Mouse (Mus musculus): ENCODE data around the gene Ldlrad3.

Ldlrad3 gene

DNA sequence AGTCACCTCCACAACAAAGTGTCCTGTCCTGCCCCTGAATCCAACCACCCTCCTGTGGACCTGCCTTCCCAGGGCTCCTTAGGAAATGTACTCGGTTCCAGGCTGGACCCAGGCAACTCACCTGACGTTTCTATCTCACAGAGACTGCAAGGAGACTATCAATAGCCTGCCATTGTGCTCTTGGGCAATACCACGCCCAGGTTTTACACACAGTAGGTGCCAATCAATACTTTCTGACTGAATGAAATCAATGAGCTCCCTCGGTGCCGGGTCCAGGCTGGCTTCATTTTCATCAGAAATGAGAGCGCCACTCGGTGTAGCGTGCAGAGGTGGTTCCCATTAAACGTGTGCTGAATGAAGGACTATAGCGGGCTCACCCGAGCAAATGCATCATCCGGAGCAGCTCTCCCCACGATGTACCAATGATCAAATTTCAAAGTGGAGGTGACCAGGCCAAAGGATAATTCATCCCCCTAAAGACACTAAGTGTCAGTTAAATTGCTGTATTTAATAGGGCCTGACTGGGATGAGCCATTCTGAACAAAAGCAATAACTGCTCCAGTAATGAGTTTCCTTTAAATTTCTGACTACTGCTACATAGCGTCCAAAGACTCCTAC lies 43.4 kb downstream of the Ldlrad3 start:
- no peak for DNase-seq

DNA sequence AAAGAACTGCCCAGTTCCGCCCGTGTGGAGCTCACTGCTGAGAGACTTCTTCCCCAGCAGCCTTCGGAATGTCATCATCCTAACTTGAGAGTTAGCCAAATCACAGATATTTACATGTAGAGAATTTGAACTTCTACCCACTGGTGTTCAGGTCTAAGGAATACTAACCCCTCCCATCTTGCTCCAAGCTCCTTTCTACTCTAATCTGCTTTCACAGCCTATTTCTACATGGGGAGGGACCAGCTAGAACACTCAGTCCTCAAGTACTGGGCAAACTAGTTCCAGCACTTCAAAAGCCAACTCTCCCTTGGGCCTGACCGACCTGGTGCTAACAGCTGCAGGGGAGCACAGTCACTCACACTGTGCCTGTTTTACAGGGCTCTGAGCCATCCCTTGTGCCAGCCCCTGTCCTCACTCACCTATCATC lies 44.0 kb downstream of the Ldlrad3 start:
- no peak for DNase-seq

DNA sequence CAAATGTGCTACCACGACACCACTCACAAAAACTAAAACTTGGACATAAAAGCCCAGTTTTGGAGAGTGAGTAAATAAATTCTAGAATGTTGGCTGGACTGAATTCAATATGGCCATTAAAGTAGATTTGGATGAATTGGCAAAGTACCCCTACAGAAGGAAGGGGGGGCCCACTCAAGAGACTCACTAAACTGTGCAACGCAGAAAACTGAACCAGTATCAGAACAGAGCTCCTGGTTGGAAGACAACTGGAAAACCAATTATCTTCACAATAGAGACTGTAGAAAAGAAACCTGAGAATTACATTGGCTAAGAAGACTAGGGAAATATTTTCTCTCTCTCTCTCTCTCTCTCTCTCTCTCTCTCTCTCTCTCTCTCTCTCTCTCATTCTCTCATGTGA lies 45.0 kb downstream of the Ldlrad3 start:
- DNase-seq: no peak

DNA sequence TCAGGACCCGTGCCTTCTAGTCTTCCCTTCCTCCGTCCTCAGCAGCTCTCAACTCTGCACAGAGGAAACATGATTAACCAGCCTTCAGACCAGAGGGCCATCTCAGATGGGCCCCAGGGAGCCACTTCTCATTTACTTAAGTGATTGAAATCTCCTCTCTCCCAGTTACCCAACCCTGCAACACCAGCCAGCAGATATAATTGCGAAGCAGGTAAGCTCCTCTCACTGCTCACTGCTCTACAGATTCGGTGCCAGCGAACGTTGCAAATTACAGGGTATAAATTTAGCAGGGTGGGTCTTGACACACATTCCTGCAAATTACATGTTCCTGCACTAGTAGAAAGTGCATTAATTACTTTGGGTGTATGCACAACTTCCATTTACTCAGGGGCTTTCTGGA lies 48.3 kb downstream of the Ldlrad3 start:
- no peak for DNase-seq

DNA sequence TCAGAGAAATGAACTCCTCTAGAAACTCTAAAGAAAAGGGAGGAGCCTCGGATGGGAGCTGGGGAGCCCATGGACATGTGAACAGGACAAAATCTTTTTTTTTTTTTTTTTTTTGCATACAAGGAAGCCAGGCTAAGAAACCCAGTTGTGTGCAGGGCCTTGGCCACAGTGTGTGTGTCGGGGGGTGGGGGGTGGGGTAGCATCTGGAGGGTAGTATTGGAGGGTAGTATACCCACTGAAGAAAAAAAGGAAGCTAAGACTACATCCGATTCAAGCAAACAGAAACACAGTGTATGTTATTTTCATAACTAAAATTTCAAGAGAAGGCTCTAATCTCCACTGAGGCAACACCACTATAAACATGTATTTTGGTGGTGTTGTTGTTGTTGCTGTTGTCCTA lies 50.0 kb downstream of the Ldlrad3 start:
- no peak for DNase-seq

DNA sequence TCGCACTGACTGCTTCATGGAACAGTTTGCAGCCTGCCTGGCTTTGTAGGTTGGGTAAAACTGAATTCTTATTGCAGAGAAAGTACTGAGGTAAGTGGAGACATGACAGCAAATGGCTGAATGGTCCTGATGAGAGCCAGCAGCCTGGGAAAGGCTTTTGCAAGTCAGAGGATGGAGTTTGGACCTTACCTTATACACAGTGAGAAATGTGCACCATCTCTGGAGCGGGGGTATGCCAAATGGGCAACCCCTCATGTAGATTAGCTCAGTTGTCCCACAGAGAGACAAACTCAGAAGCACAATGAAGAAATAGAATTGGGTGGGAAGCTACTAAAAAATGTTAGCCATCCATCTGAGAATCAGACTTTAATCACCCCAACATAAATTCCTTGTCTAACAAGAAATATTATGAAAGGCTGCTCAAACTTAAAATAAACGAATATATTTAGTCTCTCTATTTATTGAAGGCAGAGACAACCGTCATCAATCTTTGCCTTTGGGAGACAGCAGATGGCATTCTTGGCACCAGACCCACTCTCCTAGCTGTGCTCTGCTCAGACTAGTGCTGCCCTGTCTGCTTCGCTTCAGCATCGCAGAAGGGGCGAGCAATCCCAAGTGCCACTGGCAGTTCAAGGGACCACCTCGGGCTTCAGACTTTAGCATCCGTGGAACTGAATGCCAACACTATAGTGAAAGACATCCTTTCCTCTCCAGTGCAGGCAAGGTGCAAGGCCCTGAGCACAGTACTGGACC lies 51.5 kb downstream of the Ldlrad3 start:
- no peak for DNase-seq

DNA sequence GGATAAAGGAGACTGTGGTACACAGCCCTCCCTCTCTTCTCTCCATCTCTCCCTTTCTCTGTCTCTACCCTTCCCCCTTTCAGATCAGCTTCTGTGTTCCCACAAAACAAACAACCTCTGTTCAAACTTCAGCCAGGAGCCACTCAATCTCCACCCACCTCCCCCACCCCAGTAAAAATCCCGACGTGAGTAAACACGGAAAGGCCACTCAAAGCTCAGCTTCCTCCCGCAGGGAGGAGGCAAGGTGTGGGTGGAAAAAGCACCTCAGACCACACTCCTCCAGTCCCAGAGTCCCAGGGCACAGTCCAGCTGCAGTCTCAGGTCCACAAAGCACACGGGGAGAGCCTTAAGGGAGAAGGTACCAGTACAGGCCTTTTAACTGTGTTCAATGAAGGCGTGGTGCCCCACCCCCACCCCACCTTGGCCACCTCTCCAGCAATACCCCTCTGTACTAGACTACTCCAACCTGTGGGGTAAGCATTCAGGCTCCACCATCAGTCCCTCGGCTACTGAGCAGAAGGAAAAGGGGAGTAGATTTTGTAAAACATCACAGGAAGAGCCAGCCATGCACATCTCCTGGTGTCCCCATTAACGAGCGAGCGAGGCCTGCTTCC lies 53.1 kb downstream of the Ldlrad3 start:
- DNase-seq: no peak

DNA sequence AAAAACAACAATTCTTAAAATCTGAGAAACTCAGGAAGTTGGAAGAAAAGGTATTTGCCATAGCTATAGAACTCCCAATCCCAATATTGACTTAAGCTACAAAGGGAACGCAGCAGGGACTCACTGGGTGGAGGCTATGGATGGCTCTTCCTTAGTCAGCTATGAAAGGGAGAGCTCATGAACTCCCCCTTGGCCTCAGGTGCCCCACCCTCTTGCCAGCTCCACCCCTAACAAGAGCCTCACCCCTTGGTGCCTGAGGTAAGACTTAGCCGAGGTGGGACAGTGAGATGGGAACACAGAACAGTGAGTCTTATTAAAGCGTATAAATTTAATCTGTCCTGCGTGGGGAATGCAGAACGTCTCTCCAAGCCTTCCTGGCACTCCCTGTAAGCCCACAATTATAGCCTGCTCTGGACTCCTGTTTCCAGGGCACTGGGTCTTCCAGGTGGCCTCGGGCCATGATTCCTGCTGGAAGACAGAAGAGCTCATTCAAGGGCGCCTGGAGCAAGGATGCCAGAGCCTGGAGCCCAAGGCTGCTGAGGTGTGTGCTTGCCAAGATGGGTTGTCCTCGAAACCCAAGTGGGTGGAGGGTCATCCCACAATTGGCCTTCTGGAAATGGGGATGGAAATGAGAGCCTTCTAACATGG lies 55.9 kb downstream of the Ldlrad3 start:
- no peak for DNase-seq

DNA sequence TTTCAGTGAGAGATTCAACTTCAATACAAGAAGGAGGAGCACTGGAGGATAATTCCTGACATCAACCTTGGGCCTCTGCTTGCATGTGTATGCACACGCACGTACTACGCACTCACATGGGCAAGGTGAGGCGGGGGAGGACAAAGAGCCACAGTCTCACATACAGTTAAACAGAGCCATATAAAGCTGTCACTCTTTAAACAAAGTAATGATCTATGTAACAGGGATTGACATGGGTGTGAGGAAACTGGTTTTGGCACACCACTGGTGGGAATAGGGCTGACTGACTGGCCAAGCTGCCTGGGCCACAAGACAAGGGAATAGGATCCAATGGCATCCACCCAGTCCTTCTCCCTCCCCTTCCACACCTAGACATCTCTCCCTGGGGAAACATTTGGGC lies 57.0 kb downstream of the Ldlrad3 start:
- DNase-seq: no peak

DNA sequence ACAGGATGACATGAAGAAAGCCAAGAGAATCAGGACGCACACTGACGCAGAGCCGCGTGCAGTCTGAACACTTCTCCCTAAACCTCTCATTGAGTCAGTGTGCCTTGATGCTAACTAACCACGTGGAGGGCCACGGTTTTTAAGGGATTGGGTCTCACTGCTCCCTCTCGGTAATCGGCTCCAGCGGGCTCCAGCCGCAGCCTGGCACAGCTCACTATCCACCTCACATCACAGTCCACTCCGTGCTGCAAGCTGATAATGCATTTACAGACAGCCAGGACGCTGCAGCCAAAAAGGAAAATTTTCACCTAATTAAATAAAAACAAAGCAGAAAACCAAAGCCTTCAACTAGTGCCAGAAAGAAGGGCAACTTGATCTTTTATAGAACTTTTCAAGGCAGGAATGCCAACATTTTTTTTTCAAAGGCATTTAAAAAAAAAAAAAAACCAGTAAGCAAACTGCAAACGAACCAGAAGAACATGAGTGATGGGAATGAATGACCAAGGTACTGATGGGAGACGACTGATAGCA lies 57.6 kb downstream of the Ldlrad3 start:
- no peak for DNase-seq

DNA sequence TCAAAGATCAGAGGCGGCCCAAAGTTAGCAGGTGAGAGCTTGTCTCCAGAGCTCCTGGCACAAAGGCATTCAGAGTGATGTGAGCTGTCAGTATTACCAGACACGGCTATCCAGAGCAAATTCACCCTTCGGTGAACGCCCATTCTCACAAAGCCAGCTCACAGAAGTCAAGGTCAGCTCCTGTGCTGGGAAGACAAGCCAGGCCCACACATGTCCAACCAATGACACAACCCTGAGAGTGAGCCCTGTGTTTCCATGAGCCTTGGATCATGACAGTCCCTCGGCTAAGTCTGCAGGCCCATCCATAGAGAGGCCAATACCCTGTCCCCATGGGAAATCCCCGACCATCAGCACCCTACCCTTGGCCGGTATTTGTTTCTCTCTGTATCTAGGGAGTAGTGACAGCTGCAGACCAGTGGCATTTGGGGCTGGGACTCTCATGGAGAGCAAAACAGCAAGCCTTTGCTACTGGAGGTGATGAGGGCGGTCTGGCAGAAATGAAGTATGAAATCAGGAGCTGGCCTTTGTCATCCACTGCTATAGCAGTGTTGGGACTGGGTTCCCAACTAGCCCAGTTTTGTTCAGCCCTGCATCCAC lies 58.3 kb downstream of the Ldlrad3 start:
- no peak for DNase-seq

DNA sequence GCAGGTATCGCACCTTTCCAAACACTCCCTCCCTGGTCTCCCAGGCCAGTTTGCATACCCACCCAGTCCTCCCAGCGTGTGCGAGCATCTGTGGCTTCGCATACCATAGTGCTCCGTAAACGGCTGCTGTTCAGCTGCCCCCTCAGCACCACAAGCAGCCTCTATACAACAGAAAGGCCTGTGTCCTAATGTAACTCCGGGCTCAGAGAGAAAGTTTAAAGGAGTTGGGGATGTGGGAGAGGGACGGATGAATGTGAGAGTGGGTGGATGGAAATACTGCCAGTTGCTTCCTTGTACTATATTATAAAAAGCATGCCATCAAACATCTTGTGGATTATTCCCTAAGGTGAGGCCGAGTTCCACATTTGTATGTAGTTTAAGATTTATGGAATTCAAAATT lies 59.0 kb downstream of the Ldlrad3 start:
- DNase-seq: no peak

DNA sequence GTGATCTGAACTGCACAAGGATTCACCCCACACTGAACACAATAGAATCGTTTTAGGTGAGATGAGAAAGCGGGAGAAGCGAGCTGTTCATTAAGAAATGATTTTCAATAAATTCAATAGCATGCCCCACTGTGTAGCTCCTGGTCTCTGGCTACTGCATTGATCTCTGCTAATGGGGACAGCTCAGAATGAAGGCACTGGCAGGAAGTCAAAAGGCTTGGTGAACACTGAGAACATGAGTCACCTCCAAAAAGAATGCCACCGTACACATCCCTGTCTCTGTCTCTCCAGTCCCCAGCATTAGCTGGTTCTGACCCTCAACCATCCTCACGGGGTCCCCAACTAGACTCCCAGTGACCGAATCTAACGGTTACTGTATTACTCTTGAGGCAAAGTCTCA lies 60.1 kb downstream of the Ldlrad3 start:
- no peak for DNase-seq

DNA sequence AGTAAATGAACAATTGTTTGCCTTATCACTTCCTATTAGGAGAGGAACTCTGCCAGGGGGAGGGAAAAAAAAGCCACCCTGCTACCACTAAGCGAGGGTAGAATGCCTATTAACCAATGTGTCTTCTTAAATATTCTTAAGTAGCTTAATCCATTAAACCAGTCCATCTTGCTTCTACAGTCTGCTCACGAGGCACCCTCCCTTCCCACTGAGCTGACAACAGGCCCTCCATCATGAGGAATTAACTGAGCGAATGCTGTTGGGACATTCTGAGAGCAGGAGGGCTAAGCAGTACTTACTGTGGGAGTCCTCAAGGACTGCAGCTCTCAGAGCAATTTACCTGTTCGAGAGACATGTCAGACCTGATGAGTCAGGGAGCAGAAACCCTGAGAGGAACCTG lies 61.1 kb downstream of the Ldlrad3 start:
- DNase-seq: no peak

DNA sequence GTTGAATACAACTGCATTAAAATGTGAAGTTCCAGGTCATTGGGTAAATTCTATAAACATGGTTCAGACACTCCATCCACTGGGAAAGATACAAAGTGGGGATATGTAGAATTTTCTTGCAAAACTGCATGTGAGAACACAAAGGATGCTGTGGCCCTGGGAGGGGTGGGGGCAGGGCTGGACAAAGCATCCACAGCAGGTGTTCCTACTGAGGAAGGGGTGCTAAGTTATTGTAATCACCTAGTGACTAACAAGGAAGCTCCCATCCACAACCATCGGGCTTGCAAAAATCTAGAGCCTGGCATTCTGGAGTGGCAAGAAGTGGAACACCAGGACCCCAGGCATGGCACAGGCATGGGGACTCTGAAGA lies 64.1 kb downstream of the Ldlrad3 start:
- no peak for DNase-seq

DNA sequence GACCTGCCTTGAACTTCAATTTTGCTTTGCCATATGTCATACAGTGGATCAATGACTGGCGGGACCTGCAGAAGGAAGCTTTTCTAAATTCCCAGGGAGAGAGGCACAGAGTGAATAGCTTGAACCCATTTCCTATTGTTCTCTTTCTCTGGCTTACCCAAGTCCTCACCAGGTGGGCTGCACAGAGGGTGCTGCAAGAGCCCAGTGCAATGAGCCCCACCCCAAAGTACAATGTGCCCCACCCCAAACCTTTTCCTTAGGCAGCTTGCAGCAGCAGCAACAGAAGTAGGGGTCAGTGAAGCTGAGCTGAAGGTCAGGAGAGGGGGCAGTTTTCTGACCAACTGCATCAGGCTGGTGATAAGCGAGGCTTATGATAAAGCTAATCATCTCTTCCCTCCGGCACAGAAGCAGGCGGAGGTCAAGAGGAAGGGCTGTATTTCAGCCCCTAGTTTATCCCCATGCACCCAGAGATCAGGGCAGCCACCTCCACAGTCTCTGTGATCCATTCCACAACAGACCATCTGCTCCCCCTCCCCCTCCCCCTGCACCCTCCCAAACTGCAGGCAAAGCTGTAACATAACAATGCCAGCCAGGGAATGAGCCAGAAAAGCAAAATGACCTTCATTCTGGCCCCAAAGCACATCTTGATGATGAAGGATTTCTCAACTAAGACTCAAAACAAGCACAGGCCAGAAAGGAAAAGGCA lies 64.6 kb downstream of the Ldlrad3 start:
- DNase-seq: no peak

DNA sequence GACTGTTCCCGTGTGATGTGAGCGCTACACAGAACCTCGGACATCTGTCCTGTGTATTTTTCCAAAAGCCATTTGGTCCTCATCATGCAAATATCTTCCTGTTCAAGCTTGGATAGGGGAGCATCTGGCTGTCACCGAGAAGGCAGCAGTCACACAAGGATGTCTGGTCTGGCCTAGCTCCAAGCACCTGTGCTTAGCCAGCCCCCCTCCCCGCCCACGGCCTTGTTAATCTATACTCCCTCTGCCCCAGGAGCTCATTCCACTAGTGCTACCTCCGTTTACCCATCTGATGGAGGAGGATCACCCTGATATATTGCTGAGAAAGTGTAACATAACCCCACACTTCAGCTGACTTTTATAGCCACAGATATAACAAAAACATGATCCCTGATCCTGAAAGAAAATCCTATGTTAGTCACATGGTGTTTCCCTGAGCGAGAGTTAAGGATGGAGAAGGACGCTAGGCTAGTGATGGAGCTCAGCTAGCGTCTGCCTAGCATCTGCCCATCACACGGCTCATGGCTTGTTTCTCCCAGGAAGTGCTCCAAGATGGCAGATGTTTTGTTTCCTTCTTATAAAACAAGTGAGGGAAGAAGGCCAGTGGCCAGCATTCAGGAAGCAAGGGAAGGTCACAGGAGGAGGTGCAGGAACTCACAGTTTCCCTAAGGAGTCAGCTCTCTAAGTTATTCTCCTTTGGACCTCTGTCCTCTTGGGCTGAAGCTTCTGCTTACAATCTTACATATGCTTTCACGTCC lies 66.3 kb downstream of the Ldlrad3 start:
- peak; percentile 36 for DNase-seq

DNA sequence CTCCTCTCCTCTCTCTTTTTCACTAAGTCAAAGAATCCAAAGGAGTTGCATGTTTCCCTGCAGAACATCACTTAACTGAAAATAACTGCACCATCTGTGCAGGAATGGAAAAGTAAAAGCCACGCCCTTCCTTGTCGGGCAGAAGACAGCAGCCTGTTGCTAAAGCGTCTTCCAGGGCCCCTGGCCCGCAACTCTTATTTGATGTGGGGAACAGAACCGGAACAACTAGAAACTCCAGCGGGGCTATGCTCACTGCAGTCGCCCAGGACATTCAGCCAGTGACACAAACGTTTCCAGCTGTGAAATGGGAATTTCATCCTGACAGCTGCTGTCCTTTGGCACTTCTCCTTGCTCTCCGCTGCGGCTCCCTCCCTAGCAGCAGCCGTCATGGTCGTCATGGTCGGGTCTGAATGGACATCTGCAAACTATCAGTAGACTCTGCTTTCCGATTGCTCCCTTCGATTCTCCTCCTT lies 67.2 kb downstream of the Ldlrad3 start:
- peak; percentile 41 for DNase-seq

DNA sequence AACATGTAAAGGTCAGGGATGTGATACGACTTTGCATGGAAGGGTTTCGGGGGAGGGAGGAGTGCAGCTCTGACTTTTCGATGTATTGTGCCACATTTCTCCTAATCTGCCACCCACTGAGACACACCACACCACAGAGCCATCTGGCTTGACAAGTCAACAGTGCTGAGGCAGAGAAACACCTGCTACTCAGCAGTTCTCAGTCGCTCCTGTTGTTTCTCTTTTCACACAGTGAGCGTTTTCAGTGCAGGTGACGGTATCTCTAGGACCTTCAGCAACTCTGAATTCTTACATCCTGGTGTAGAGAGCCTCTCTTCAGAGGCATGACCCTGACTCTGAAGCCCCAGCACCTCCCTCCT lies 68.8 kb downstream of the Ldlrad3 start:
- peak; percentile 58 for DNase-seq

DNA sequence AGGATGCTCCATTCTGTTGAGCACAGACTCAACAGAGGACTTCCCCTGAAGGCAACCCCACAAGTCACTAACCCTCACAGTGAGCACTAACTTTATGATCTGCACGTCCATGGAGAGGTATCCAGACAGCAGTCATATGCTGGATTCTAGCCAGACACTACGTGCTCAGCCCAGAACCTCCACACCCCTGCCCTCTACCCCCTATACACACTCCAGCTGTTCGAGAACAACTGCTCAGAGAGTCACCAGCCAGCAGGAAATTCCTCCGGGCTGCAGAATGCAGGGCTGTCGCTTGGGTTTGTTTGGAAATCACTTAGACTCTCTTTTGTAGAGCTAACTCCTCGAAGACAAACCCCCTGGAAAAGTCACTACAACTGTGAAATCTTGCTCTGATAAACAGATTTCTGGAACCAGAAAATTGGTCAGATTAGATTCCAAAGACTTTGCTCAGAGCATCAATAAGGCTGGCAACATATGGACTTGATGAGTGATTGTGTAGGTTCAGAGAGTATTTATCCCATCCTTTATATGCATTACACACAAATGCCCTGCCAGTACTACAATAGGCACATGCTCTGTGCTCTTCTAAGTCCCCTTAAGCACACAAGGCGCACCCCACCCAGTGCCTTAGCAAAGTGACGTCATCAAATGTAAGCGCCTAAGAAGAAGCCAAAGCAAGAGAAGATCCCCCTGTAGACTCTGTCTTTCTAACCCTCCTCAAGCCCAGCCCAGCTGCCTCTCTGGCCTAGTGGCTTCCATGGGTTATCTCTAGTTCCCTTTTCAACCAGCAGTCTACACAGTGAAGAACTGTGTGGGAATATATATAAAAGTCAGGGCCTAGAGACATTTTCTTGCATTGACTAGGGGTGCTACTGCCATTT lies 69.4 kb downstream of the Ldlrad3 start:
- DNase-seq: peak; percentile 45

DNA sequence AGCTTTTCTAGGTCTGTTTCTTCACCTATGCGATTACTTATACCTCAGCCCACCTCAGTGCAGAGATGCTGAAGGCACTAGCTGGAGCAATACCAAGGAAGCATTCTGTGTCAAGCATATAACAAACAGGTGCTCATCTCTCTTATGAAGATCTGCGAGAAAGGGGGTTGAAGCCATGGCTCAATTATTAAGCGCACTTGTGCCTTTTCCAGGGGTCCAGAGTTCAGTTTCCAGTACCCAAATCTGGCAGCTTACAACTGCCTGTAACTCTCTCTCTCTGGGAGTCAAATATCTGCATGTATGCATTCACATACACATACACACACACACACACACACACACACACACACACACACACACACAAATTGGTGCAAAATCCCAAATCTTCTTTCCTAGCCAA lies 72.4 kb downstream of the Ldlrad3 start:
- DNase-seq: no peak

Measured in thymus, postnatal 4 days (tissue).